Mouse (Mus musculus) hindbrain, embryonic 15.5 days (tissue): ENCODE results near the gene D17H6S53E. TPM values are rescaled to one million over a fixed set of nuclear protein-coding genes. Genes with fewer than 3 reads are reported as not detected.

Source experiments
- ATAC-seq: fragments of 200-750 bp; cut with Nextera tagmentation; 2 replicates; pipeline ENCODE4 v1.8.0; 2017; ENCODE audit warnings: low read depth, moderate number of reproducible peaks, moderate TSS enrichment; ENCODE audit not compliant: low FRiP score
- H3K27ac ChIP-seq: fragments of 300-500 bp; sonication (generic); replicated peaks from 2 replicates; pipeline ENCODE4 v1.5.1; 2015; ENCODE audit warnings: mild to moderate bottlenecking, inconsistent platforms
- H3K27me3 ChIP-seq: fragments of 300-500 bp; sonication (generic); 2 replicates; pipeline ENCODE4 v1.6.1; 2015; ENCODE audit warnings: control low read depth, inconsistent platforms
- H3K36me3 ChIP-seq: fragments of 300-500 bp; sonication (generic); 2 replicates; pipeline ENCODE4 v1.6.1; 2015; ENCODE audit warnings: control low read depth, inconsistent platforms
- H3K4me1 ChIP-seq: fragments of 300-500 bp; sonication (generic); replicated peaks from 2 replicates; pipeline ENCODE4 v1.6.1; 2015; ENCODE audit warnings: control low read depth, inconsistent platforms
- H3K4me2 ChIP-seq: fragments of 300-500 bp; sonication (generic); 2 replicates; pipeline ENCODE4 v1.6.1; 2015; ENCODE audit warnings: moderate library complexity, mild to moderate bottlenecking, inconsistent platforms
- H3K4me3 ChIP-seq: fragments of 300-500 bp; sonication (generic); 2 replicates; pipeline ENCODE4 v1.5.1; 2015; ENCODE audit warnings: mild to moderate bottlenecking, inconsistent platforms
- H3K9ac ChIP-seq: fragments of 300-500 bp; sonication (generic); 2 replicates; pipeline ENCODE4 v1.6.1; 2015; ENCODE audit warnings: inconsistent platforms
- H3K9me3 ChIP-seq: fragments of 300-500 bp; sonication (generic); 2 replicates; pipeline ENCODE4 v1.6.1; 2016; ENCODE audit warnings: control low read depth, inconsistent platforms
- WGBS: fragments of 180-500 bp; shearing (Covaris S2); methylation state at CpG from one replicate; pipeline ENCODE4 v1.1.7; 2015; 5-methylcytosine and 5-hydroxymethylcytosine counted together
- polyA plus RNA-seq: library from polyadenylated mRNA; unstranded; fragments of >200 nt; fragmentation: Nextera tagmentation; extraction: Ambion mirVana; gene quantifications from 2 replicates; pipeline ENCODE4 v1.2.1, GENCODE M21; 2015

D17H6S53E gene
- polyA plus RNA-seq, 1 experiment from 2014 or later = 10.8 TPM

DNA sequence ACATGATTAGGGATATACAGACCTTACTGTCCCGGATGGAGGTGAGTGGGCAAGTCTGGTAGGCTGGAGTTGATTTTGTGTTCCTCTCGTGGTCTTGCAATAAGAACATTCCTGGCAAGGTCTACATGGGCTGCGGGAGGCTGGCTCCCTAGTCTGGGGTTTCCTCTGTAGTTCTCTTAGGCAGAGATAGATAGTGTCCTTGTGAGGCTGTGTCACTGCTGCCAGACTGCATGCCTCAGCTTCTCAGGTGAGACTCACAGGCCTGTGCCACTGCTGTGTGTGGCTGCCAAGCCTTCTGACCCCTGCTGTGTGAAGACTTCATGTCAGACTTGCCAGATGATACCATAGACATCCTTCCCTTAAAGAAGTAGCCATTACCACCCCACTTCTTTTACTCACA is 13.1 kb downstream of the D17H6S53E start:
- H3K27ac ChIP-seq = no peak overlapping the region
- H3K27me3 ChIP-seq = no peaks in the 10 kb centered on the region
- peaks cover 29% of the 10 kb centered on the region for H3K4me1 ChIP-seq
- H3K36me3 ChIP-seq = peaks cover 59% of the 10 kb centered on the region
- H3K4me3 ChIP-seq = no peak overlapping the region
- no peaks in the 10 kb centered on the region for H3K9me3 ChIP-seq
- H3K4me2 ChIP-seq = no peak overlapping the region
- no peak overlapping the region for H3K9ac ChIP-seq
- WGBS = 97% methylated on average over 3 of the region's 3 CpGs
- no peak for ATAC-seq

GRCm38 (mm10) chr17:35140490-35140996 is 14.4 kb downstream of the D17H6S53E start:
- ATAC-seq = no peak
- no peak overlapping the region for H3K4me2 ChIP-seq

GRCm38 (mm10) chr17:35141971-35142370 is 15.8 kb downstream of the D17H6S53E start:
- peaks cover 86% of the 10 kb centered on the region for H3K36me3 ChIP-seq
- H3K4me3 ChIP-seq = no peak overlapping the region
- peaks cover 20% of the 10 kb centered on the region for H3K4me1 ChIP-seq
- no peaks in the 10 kb centered on the region for H3K9me3 ChIP-seq
- H3K27ac ChIP-seq = no peak overlapping the region
- WGBS = 92% methylated on average over 6 of the region's 6 CpGs
- no peaks in the 10 kb centered on the region for H3K27me3 ChIP-seq
- H3K4me2 ChIP-seq = no peak overlapping the region
- ATAC-seq = no peak
- no peak overlapping the region for H3K9ac ChIP-seq

More at GRCm38 (mm10) chr17:35140490-35140996, 14.4 kb downstream of the D17H6S53E start:
- no peaks in the 10 kb centered on the region for H3K27me3 ChIP-seq
- H3K36me3 ChIP-seq = peaks cover 72% of the 10 kb centered on the region
- no peak overlapping the region for H3K9ac ChIP-seq
- H3K4me3 ChIP-seq = no peak overlapping the region
- no peak overlapping the region for H3K27ac ChIP-seq
- 83% methylated on average over 16 of the region's 16 CpGs for WGBS
- no peaks in the 10 kb centered on the region for H3K9me3 ChIP-seq
- H3K4me1 ChIP-seq = peaks cover 29% of the 10 kb centered on the region

DNA sequence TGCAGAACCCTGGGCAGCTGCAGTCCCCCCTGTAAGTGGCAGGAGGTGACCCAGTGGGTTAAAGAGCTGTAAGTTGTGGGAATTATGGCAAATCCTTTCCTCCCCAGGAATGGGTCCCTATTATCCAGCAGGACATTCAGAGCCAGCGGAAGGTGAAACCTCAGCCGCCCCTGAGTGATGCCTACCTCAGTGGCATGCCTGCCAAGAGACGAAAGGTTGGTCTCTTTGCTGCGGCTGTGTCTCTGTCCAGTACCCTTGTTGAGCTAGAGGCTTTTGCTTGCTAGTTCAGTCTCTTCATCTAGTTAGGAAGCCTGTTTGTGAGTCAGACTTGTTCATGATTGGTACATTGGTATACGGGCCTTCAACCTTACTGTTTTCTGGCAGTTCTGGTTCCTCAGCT is 20.0 kb downstream of the D17H6S53E start:
- no peak overlapping the region for H3K9ac ChIP-seq

GRCm38 (mm10) chr17:35147348-35147747 is 21.2 kb downstream of the D17H6S53E start:
- Histone ChIP-seq H3K36me3 (peaks cover 91% of the 10 kb centered on the region), H3K4me3 (no peak overlapping the region), H3K9ac (no peak overlapping the region), H3K4me1 (no peaks in the 10 kb centered on the region), H3K4me2 (no peak overlapping the region), H3K27me3 (no peaks in the 10 kb centered on the region), H3K27ac (no peak overlapping the region), H3K9me3 (no peaks in the 10 kb centered on the region)
- 64% methylated on average over 3 of the region's 3 CpGs for WGBS
- ATAC-seq = no peak

More for the DNA sequence above, 20.0 kb downstream of the D17H6S53E start:
- no peak for ATAC-seq
- Histone ChIP-seq H3K4me3 (no peak overlapping the region), H3K27ac (peak overlapping the region; percentile 31; the same call in 1 of the 2 replicates), H3K4me2 (no peak overlapping the region), H3K9me3 (no peaks in the 10 kb centered on the region), H3K4me1 (no peaks in the 10 kb centered on the region), H3K36me3 (peaks cover 93% of the 10 kb centered on the region), H3K27me3 (no peaks in the 10 kb centered on the region)
- WGBS = 89% methylated on average over 5 of the region's 5 CpGs

GRCm38 (mm10) chr17:35147922-35148639 is 21.9 kb downstream of the D17H6S53E start:
- H3K27me3 ChIP-seq = no peaks in the 10 kb centered on the region
- H3K9me3 ChIP-seq = no peaks in the 10 kb centered on the region
- H3K4me1 ChIP-seq = no peaks in the 10 kb centered on the region
- H3K4me3 ChIP-seq = no peak overlapping the region
- H3K4me2 ChIP-seq = no peak overlapping the region
- ATAC-seq = no peak
- WGBS = 68% methylated on average over 5 of the region's 5 CpGs
- no peak overlapping the region for H3K9ac ChIP-seq
- peaks cover 91% of the 10 kb centered on the region for H3K36me3 ChIP-seq
- no peak overlapping the region for H3K27ac ChIP-seq

DNA sequence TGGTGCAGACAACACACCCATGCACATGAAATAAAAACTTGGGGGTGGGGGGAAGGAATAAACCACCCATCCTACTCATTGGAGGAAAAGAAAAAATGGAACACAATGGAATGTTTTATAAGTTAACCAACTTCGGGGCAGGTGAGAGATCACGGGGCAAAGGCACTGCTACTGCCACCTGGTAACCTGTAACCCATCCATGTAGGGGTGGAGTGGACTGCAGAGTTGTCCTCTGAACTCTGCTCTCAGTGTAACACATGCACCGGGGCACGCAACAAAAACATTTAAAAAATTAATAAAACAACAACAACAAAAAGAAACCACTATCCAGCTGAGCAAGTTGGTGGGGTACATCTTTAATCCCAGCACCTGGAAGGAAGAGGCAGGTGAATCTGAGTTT is 25.9 kb downstream of the D17H6S53E start:
- H3K4me1 ChIP-seq = no peaks in the 10 kb centered on the region
- no peak overlapping the region for H3K4me3 ChIP-seq
- 96% methylated on average over 4 of the region's 4 CpGs for WGBS
- H3K27me3 ChIP-seq = no peaks in the 10 kb centered on the region
- ATAC-seq = no peak
- peaks cover 91% of the 10 kb centered on the region for H3K36me3 ChIP-seq
- no peaks in the 10 kb centered on the region for H3K9me3 ChIP-seq
- no peak overlapping the region for H3K4me2 ChIP-seq
- H3K27ac ChIP-seq = no peak overlapping the region
- no peak overlapping the region for H3K9ac ChIP-seq

DNA sequence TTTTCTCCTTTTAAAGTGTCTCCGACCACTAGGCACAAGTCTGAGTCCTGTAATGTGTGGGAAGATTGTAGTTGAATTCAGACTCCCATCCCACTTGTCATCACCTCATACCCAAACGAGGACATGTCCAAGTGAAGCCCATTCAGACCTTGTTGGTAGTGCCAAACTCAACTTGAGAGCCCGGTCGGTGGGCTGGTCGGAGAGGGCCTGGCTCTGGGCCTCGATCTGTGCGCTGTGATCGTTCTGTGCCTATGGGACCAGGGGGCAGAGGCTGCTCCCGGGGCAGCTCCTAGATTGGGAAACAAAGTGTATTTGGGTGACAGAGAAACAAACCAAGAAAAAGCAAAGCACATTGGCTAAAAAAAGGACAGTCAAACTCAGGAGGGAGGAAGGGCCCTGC is 26.9 kb downstream of the D17H6S53E start:
- Histone ChIP-seq H3K27me3 (no peaks in the 10 kb centered on the region), H3K9ac (no peak overlapping the region), H3K4me2 (no peak overlapping the region), H3K36me3 (peaks cover 94% of the 10 kb centered on the region), H3K4me1 (no peaks in the 10 kb centered on the region), H3K27ac (no peak overlapping the region), H3K4me3 (no peak overlapping the region), H3K9me3 (no peaks in the 10 kb centered on the region)
- WGBS = 97% methylated on average over 9 of the region's 9 CpGs
- ATAC-seq = no peak

DNA sequence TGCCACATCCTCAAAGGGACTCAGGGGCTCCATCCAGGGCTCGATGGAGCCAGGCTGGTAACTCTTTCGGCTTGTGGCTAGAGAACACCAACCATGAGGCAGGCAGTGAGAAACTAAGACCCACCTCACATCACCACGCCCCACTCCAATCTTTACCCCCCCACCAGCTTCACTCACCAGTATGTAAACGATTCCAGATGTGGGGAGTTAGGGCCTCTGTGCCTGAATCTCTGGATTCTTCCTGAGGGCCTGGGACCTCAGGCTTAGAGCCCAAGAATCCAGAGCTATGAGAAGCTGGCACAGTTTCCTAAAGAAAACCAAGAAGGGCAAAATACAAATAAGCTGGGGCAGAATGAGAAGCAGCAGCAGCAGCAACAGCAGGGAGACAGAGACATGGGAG is 27.8 kb downstream of the D17H6S53E start:
- H3K9me3 ChIP-seq = no peaks in the 10 kb centered on the region
- H3K4me3 ChIP-seq = no peak overlapping the region
- no peaks in the 10 kb centered on the region for H3K4me1 ChIP-seq
- no peak overlapping the region for H3K27ac ChIP-seq
- no peak overlapping the region for H3K9ac ChIP-seq
- no peaks in the 10 kb centered on the region for H3K27me3 ChIP-seq
- no peak for ATAC-seq
- WGBS = 90% methylated on average over 4 of the region's 4 CpGs
- peaks cover 95% of the 10 kb centered on the region for H3K36me3 ChIP-seq
- no peak overlapping the region for H3K4me2 ChIP-seq

GRCm38 (mm10) chr17:35154616-35155015 is 28.4 kb downstream of the D17H6S53E start:
- no peak overlapping the region for H3K9ac ChIP-seq
- no peaks in the 10 kb centered on the region for H3K27me3 ChIP-seq
- no peaks in the 10 kb centered on the region for H3K9me3 ChIP-seq
- no peak overlapping the region for H3K4me2 ChIP-seq
- no peak for ATAC-seq
- H3K36me3 ChIP-seq = peaks cover 95% of the 10 kb centered on the region
- WGBS = 71% methylated on average over 7 of the region's 7 CpGs
- H3K27ac ChIP-seq = no peak overlapping the region
- no peak overlapping the region for H3K4me3 ChIP-seq
- H3K4me1 ChIP-seq = no peaks in the 10 kb centered on the region

DNA sequence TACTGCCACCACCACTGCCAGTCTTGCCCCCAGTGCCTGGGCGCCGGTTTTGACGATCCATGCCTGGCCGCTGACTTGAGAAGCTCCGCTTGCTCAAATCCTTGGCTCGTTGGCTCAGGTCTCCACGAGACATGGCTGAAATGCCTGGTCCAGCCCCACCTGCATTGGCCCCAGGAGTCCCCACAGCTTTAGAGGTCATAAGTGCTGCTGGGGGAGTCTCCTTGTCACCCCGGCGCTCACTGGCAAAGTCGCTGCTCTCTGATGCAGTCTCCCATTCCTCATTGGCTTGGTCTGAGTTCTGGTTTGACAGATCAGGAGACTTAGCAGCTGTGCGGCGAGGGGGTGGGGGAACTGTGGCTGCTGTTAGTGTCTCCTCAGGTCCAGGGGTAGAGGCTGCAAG is 29.3 kb downstream of the D17H6S53E start:
- Histone ChIP-seq H3K4me2 (no peak overlapping the region), H3K9me3 (no peaks in the 10 kb centered on the region), H3K27ac (no peak overlapping the region), H3K4me3 (no peak overlapping the region), H3K4me1 (no peaks in the 10 kb centered on the region), H3K27me3 (no peaks in the 10 kb centered on the region), H3K9ac (no peak overlapping the region), H3K36me3 (peaks cover 95% of the 10 kb centered on the region)
- no peak for ATAC-seq
- 95% methylated on average over 12 of the region's 12 CpGs for WGBS

DNA sequence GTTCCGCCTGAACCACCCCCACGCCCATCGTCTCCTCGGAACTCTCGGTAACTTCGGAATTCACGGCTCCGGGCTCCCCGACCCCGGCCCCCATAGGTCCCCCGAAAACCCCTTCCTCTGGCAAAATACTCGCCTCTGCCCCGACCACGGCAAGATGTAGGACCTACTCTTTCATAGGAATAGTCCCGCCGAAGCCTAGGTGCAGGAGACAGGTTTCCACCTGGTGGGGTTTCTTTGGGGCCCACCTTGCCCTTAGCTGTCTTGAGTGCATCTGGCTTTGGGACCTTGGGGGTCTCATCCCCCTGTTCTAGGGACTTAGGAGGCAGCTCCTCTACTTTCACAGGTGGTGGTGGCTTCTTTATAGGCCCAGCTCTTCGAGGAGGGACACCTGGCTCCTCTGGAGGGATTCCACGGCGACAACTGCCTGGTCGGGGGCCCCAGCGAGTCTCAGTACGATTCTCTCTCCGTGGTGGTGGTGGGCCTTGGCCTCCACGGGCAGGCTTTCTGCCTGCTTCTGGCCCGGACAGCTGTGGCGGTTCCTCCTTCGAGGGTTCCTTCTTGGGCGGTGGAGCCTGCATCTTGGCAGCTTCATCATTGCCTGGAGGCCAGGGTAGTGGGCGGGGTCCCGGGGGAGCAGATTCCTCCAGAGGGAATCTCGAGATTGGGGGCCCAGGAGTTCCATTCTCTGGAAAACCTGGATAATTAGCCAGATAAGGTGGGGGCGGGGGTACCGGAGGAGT is 30.5 kb downstream of the D17H6S53E start:
- H3K36me3 ChIP-seq = peaks cover 98% of the 10 kb centered on the region
- H3K4me3 ChIP-seq = no peak overlapping the region
- no peak for ATAC-seq
- no peak overlapping the region for H3K27ac ChIP-seq
- H3K4me2 ChIP-seq = no peak overlapping the region
- no peak overlapping the region for H3K9ac ChIP-seq
- H3K27me3 ChIP-seq = no peaks in the 10 kb centered on the region
- H3K9me3 ChIP-seq = no peaks in the 10 kb centered on the region
- peaks cover 5% of the 10 kb centered on the region for H3K4me1 ChIP-seq
- WGBS = 92% methylated on average over 33 of the region's 33 CpGs
